Mouse (Mus musculus) adrenal gland, postnatal 10 days (tissue): ENCODE measurements around the gene Tmem262. TPM values are rescaled to one million over a fixed set of nuclear protein-coding genes. Genes with fewer than 3 reads are reported as not detected.

Source experiments
- DNase-seq: peaks from one replicate; pipeline ENCODE4 v3.0.0; 2021; ENCODE audit warnings: mixed read lengths
- microRNA-seq: library from miRNA; unstranded; fragments of <30 nt; microRNA quantifications from one replicate; pipeline ENCODE4 v1.2.0, GENCODE M21; 2021
- total RNA-seq, 2 experiments: library from RNA; stranded (reverse); gene quantifications; 2 replicates each; pipeline ENCODE4 v1.2.3; 2021

The Tmem262 gene
- total RNA-seq, 2 experiments from 2014 or later = not detected

- DNase-seq = no peak
Observed at GRCm38 (mm10) chr19:6102169-6102853, 22.5 kb downstream of the Tmem262 start.

- no peak for DNase-seq
Observed at GRCm38 (mm10) chr19:6104476-6104875, 24.6 kb downstream of the Tmem262 start.

- DNase-seq = no peak
Observed at GRCm38 (mm10) chr19:6105586-6105985, 25.8 kb downstream of the Tmem262 start, which contains the start of gene Naaladl1. Gene Naaladl1 (plus strand): TSS chr19:6105782.

GRCm38 (mm10) chr19:6113116-6113515 is 33.3 kb downstream of the Tmem262 start:
- no peak for DNase-seq

GRCm38 (mm10) chr19:6116113-6116850 is 36.4 kb downstream of the Tmem262 start:
- DNase-seq = peak; percentile 82

- no peak for DNase-seq
Observed at GRCm38 (mm10) chr19:6117346-6117985, 37.6 kb downstream of the Tmem262 start.

GRCm38 (mm10) chr19:6117986-6118676 is 38.3 kb downstream of the Tmem262 start, which contains the start of gene Sac3d1:
Gene Sac3d1 (minus strand): TSS chr19:6118650.
- peak; percentile 91 for DNase-seq

- DNase-seq = no peak
Observed at GRCm38 (mm10) chr19:6118677-6119185, 38.9 kb downstream of the Tmem262 start.

- DNase-seq = no peak
Observed at GRCm38 (mm10) chr19:6121761-6122160, 41.9 kb downstream of the Tmem262 start.

- DNase-seq = no peak
Observed at GRCm38 (mm10) chr19:6123330-6123729, 43.5 kb downstream of the Tmem262 start.

GRCm38 (mm10) chr19:6124898-6125297 is 45.1 kb downstream of the Tmem262 start:
- DNase-seq = no peak

- DNase-seq = peak; percentile 75
Observed at GRCm38 (mm10) chr19:6126289-6126688, 46.5 kb downstream of the Tmem262 start.

GRCm38 (mm10) chr19:6126789-6127580 is 47.2 kb downstream of the Tmem262 start:
- DNase-seq = no peak

GRCm38 (mm10) chr19:6127760-6128341 is 48.0 kb downstream of the Tmem262 start, which contains the start of gene Snx15:
Gene Snx15 (minus strand): TSS chr19:6128304.
- DNase-seq = peak; percentile 94

Small RNA genes lying within 50 kb of the gene (microRNA-seq; reads per million reads assigned to microRNA genes)
- not detected for gene Mir6988

Other genes with a start within 250 kb of the Tmem262 start
- gene Frmd8, start 204.8 kb upstream of the Tmem262 start, total RNA-seq = 10 to 100 TPM; 29.0 to 34.8 TPM
- 10 to 100 TPM; 13.4 to 14.2 TPM for gene Slc25a45, start 202.2 kb upstream of the Tmem262 start, total RNA-seq
- 1 to 10 TPM; 1.6 to 1.9 TPM for gene Tigd3, start 185.9 kb upstream of the Tmem262 start, total RNA-seq
- 100 to 1,000 TPM; 105 to 119 TPM for gene Dpf2, start 167.0 kb upstream of the Tmem262 start, total RNA-seq
- 10 to 100 TPM; 10.8 to 11.2 TPM for gene Cdc42ep2, start 155.2 kb upstream of the Tmem262 start, total RNA-seq
- 10 to 100 TPM; 21.3 to 28.0 TPM for gene Pola2, start 115.8 kb upstream of the Tmem262 start, total RNA-seq
- not detected for gene Slc22a20, start 93.9 kb upstream of the Tmem262 start, total RNA-seq
- 10 to 100 TPM; 31.3 to 40.0 TPM for gene Capn1, start 64.1 kb upstream of the Tmem262 start, total RNA-seq
- gene Syvn1, start 33.5 kb upstream of the Tmem262 start, total RNA-seq = 10 to 100 TPM; 40.5 to 43.7 TPM
- gene Mrpl49, start 22.2 kb upstream of the Tmem262 start, total RNA-seq = 10 to 100 TPM; 58.2 to 59.4 TPM
- gene Fau, start 22.2 kb upstream of the Tmem262 start, total RNA-seq = 1,000 to 10,000 TPM; 1,154 to 1,182 TPM
- 10 to 100 TPM; 21.6 to 26.1 TPM for gene Znhit2, start 18.8 kb upstream of the Tmem262 start, total RNA-seq
- gene Tm7sf2, start 11.7 kb upstream of the Tmem262 start, total RNA-seq = 10 to 100 TPM; 14.3 to 15.9 TPM
- 10 to 100 TPM; 45.1 to 61.3 TPM for gene Vps51, start 2.8 kb upstream of the Tmem262 start, total RNA-seq
- not detected for gene Gm28374, start 2.2 kb downstream of the Tmem262 start, total RNA-seq
- gene Zfpl1, start 4.9 kb downstream of the Tmem262 start, total RNA-seq = 10 to 100 TPM; 33.5 to 33.6 TPM
- 1 to 10 TPM; 7.0 to 7.1 TPM for gene Cdca5, start 5.0 kb downstream of the Tmem262 start, total RNA-seq
- gene AC131692.1, start 14.4 kb downstream of the Tmem262 start, total RNA-seq = under 1 TPM in 1 of 2 experiments, not detected in 1; 0.82 TPM
- under 1 TPM; 0.24 to 0.30 TPM for gene Naaladl1, start 25.7 kb downstream of the Tmem262 start, total RNA-seq
- 10 to 100 TPM; 15.9 to 17.2 TPM for gene Sac3d1, start 38.6 kb downstream of the Tmem262 start, total RNA-seq
- 10 to 100 TPM; 19.6 to 21.8 TPM for gene Snx15, start 48.3 kb downstream of the Tmem262 start, total RNA-seq
- gene Batf2, start 61.0 kb downstream of the Tmem262 start, total RNA-seq = 1 to 10 TPM in 1 of 2 experiments, under 1 TPM in 1; 0.57 to 1.6 TPM
- 10 to 100 TPM; 63.1 to 63.7 TPM for gene Arl2, start 61.5 kb downstream of the Tmem262 start, total RNA-seq
- gene Majin, start 104.4 kb downstream of the Tmem262 start, total RNA-seq = under 1 TPM; 0.72 to 0.79 TPM
- gene Gpha2, start 146.3 kb downstream of the Tmem262 start, total RNA-seq = 10 to 100 TPM; 16.9 to 18.2 TPM
- 10 to 100 TPM; 52.9 to 56.9 TPM for gene Ppp2r5b, start 155.8 kb downstream of the Tmem262 start, total RNA-seq
- gene Atg2a, start 161.6 kb downstream of the Tmem262 start, total RNA-seq = 10 to 100 TPM; 25.0 to 30.2 TPM
- 100 to 1,000 TPM; 104 to 106 TPM for gene Ehd1, start 196.7 kb downstream of the Tmem262 start, total RNA-seq
- 10 to 100 TPM; 10.3 to 11.6 TPM for gene Cdc42bpg, start 226.4 kb downstream of the Tmem262 start, total RNA-seq